Mouse (Mus musculus) effector memory CD4-positive, alpha-beta T cell, adult 7 months (primary cell): ENCODE results near the gene Nfkb2. TPM values are rescaled to one million over a fixed set of nuclear protein-coding genes. Genes with fewer than 3 reads are reported as not detected.

Experiments
- polyA plus RNA-seq: library from polyadenylated mRNA; unstranded; fragments of 100-300 nt; shearing (Covaris generic); gene quantifications from one replicate; pipeline ENCODE4 v1.2.1, GENCODE M21; 2017

The Nfkb2 gene
- 341 TPM for polyA plus RNA-seq

GRCm38 (mm10) chr19:46304216-46304841, at the start of gene Nfkb2:
Nfkb2 (plus strand) TSS chr19:46304320.

GRCm38 (mm10) chr19:46326756-46327305, 22.7 kb downstream of the Nfkb2 start, which contains the start of gene Psd:
Psd (minus strand) TSS chr19:46327156.

GRCm38 (mm10) chr19:46328081-46329030, 24.2 kb downstream of the Nfkb2 start, which contains the start of gene Fbxl15:
Fbxl15 (plus strand) TSS chr19:46328184.

GRCm38 (mm10) chr19:46338331-46338936, 34.3 kb downstream of the Nfkb2 start, which contains the start of gene Cuedc2:
Cuedc2 (minus strand) TSS chr19:46338702.

GRCm38 (mm10) chr19:46350168-46350932, 46.2 kb downstream of the Nfkb2 start, which contains the start of gene 2310034G01Rik:
2310034G01Rik (minus strand) TSS chr19:46350302.

Other genes with a start within 250 kb of the Nfkb2 start
- 84.9 TPM for gene Nolc1, start 228.5 kb upstream of the Nfkb2 start, polyA plus RNA-seq
- gene Elovl3, start 172.4 kb upstream of the Nfkb2 start, polyA plus RNA-seq, result not detected
- not detected for gene Pitx3, start 156.0 kb upstream of the Nfkb2 start, polyA plus RNA-seq
- 63.0 TPM for gene Gbf1, start 151.8 kb upstream of the Nfkb2 start, polyA plus RNA-seq
- 12.3 TPM for gene Psd, start 22.8 kb downstream of the Nfkb2 start, polyA plus RNA-seq
- 12.4 TPM for gene Fbxl15, start 23.9 kb downstream of the Nfkb2 start, polyA plus RNA-seq
- 21.5 TPM for gene Cuedc2, start 34.4 kb downstream of the Nfkb2 start, polyA plus RNA-seq
- 10.7 TPM for gene Mfsd13a, start 36.8 kb downstream of the Nfkb2 start, polyA plus RNA-seq
- gene 2310034G01Rik, start 46.0 kb downstream of the Nfkb2 start, polyA plus RNA-seq, result not detected
- 101 TPM for gene Actr1a, start 91.4 kb downstream of the Nfkb2 start, polyA plus RNA-seq
- 27.0 TPM for gene Sufu, start 92.6 kb downstream of the Nfkb2 start, polyA plus RNA-seq
- 67.2 TPM for gene Trim8, start 197.4 kb downstream of the Nfkb2 start, polyA plus RNA-seq